Mouse (Mus musculus) CH12.LX (cell line): Measurements from ENCODE around the gene Vasp. TPM values are rescaled to one million over a fixed set of nuclear protein-coding genes. Genes with fewer than 3 reads are reported as not detected.

Experiments
- DNase-seq: peaks from one replicate; pipeline ENCODE4 v3.0.0-alpha.2; 2013; ENCODE audit errors: extremely low read depth
- H3K27ac ChIP-seq: 2 replicates; pipeline ENCODE4 v1.5.1; 2012; ENCODE audit warnings: low read depth, mild to moderate bottlenecking, control low read depth, moderate library complexity; ENCODE audit not compliant: insufficient read depth
- H3K27me3 ChIP-seq: replicated peaks from 2 replicates; pipeline ENCODE3; 2012; ENCODE audit warnings: inconsistent platforms
- H3K36me3 ChIP-seq, 2 experiments: replicated peaks in 1 of 2; 2 replicates each; pipeline versions ENCODE3 to v1.6.1; 2012; ENCODE audit warnings: inconsistent platforms in 1 of 2, low read length in 1 of 2, mild to moderate bottlenecking in 1 of 2, mixed read lengths in 1 of 2, moderate library complexity in 1 of 2; ENCODE audit not compliant: control insufficient read depth in 1 of 2, insufficient read depth in 1 of 2
- H3K4me1 ChIP-seq, 2 experiments: 2 replicates each; pipeline ENCODE4 v1.6.1; 2012; ENCODE audit warnings: inconsistent platforms in 1 of 2, moderate library complexity in 1 of 2; ENCODE audit not compliant: insufficient read depth in 2 of 2, control insufficient read depth in 1 of 2
- H3K4me2 ChIP-seq: 2 replicates; pipeline ENCODE4 v1.6.1; 2012; ENCODE audit warnings: low read depth, mild to moderate bottlenecking, control low read depth; ENCODE audit not compliant: poor library complexity, insufficient read depth, severe bottlenecking
- H3K4me3 ChIP-seq, 3 experiments: fragments of 150-350 bp in 1 of 3; sonication (generic) in 1 of 3; replicated peaks in 1 of 3; 2 replicates each; pipeline versions ENCODE3 to v1.5.1; 2011 to 2012; ENCODE audit warnings: low read depth in 2 of 3, low read length in 2 of 3, mild to moderate bottlenecking in 2 of 3, moderate library complexity in 2 of 3, control low read depth in 1 of 3, improper control_type of control experiment in 1 of 3, inconsistent platforms in 1 of 3, mixed read lengths in 1 of 3; ENCODE audit not compliant: poor library complexity in 1 of 3
- H3K79me2 ChIP-seq: replicated peaks from 2 replicates; pipeline ENCODE4 v1.6.1; 2012; ENCODE audit warnings: mild to moderate bottlenecking, moderate library complexity; ENCODE audit not compliant: control insufficient read depth, poor library complexity, insufficient read depth, severe bottlenecking; ENCODE audit errors: extremely low read depth
- H3K9ac ChIP-seq: 2 replicates; pipeline ENCODE4 v1.6.1; 2012; ENCODE audit warnings: low read depth, mild to moderate bottlenecking, control low read depth, moderate library complexity; ENCODE audit not compliant: insufficient read depth
- H3K9me3 ChIP-seq: replicated peaks from 2 replicates; pipeline ENCODE3; 2012; ENCODE audit warnings: low read length, inconsistent platforms, mixed read lengths
- CHD1 ChIP-seq: IDR thresholded peaks from 2 replicates; pipeline ENCODE4 v1.6.1; 2012; ENCODE audit warnings: low read depth, low read length, improper control_type of control experiment, inconsistent platforms
- CHD2 ChIP-seq: IDR thresholded peaks from 2 replicates; pipeline ENCODE4 v1.6.1; 2011; ENCODE audit warnings: low read length, improper control_type of control experiment
- E2F4 ChIP-seq: IDR thresholded peaks from 2 replicates; pipeline ENCODE4 v1.6.1; 2011; ENCODE audit warnings: low read depth, low read length, improper control_type of control experiment; ENCODE audit not compliant: insufficient replicate concordance
- GABPA ChIP-seq: IDR thresholded peaks from 2 replicates; pipeline ENCODE4 v1.6.1; 2012; ENCODE audit warnings: low read depth, low read length, improper control_type of control experiment, inconsistent platforms; ENCODE audit not compliant: insufficient replicate concordance
- HCFC1 ChIP-seq: IDR thresholded peaks from 2 replicates; pipeline ENCODE4 v1.6.1; 2012; ENCODE audit warnings: low read depth, mild to moderate bottlenecking, inconsistent platforms, low read length, improper control_type of control experiment
- IRF4 ChIP-seq: IDR thresholded peaks from 2 replicates; pipeline ENCODE4 v1.6.1; 2014; ENCODE audit warnings: low read depth, mild to moderate bottlenecking, inconsistent platforms, low read length, improper control_type of control experiment
- JUN ChIP-seq: IDR thresholded peaks from 2 replicates; pipeline ENCODE4 v1.6.1; 2011; ENCODE audit warnings: low read depth, mild to moderate bottlenecking, low read length, improper control_type of control experiment, moderate library complexity; ENCODE audit not compliant: insufficient read depth
- JUND ChIP-seq: conservative IDR thresholded peaks from 2 replicates; pipeline ENCODE4 v1.6.1; 2011; ENCODE audit warnings: low read depth, low read length, improper control_type of control experiment
- KAT2A ChIP-seq: IDR thresholded peaks from 2 replicates; pipeline ENCODE4 v1.6.1; 2012; ENCODE audit warnings: low read length, improper control_type of control experiment, inconsistent platforms; ENCODE audit not compliant: insufficient replicate concordance
- MAFK ChIP-seq: IDR thresholded peaks from 2 replicates; pipeline ENCODE4 v1.6.1; 2011; ENCODE audit warnings: low read length, improper control_type of control experiment; ENCODE audit not compliant: insufficient replicate concordance
- MAX ChIP-seq: IDR thresholded peaks from 2 replicates; pipeline ENCODE4 v1.6.1; 2011; ENCODE audit warnings: low read length, improper control_type of control experiment
- MEF2A ChIP-seq: IDR thresholded peaks from 2 replicates; pipeline ENCODE4 v1.6.1; 2014; ENCODE audit warnings: low read depth, mild to moderate bottlenecking, inconsistent platforms, low read length, improper control_type of control experiment, borderline replicate concordance
- MXI1 ChIP-seq: IDR thresholded peaks from 2 replicates; pipeline ENCODE4 v1.6.1; 2011; ENCODE audit warnings: mild to moderate bottlenecking, low read depth, low read length, improper control_type of control experiment
- MYC ChIP-seq: IDR thresholded peaks from 2 replicates; pipeline ENCODE4 v1.6.1; 2011; ENCODE audit warnings: low read depth, mild to moderate bottlenecking, improper control_type of control experiment, low read length
- NELFE ChIP-seq: IDR thresholded peaks from 2 replicates; pipeline ENCODE4 v1.6.1; 2011; ENCODE audit warnings: low read depth, low read length, improper control_type of control experiment
- NRF1 ChIP-seq: IDR thresholded peaks from 2 replicates; pipeline ENCODE4 v1.6.1; 2014; ENCODE audit warnings: low read depth, mild to moderate bottlenecking, inconsistent platforms, low read length, improper control_type of control experiment, moderate library complexity
- PAX5 ChIP-seq: IDR thresholded peaks from 2 replicates; pipeline ENCODE4 v1.6.1; 2012; ENCODE audit warnings: low read length, inconsistent platforms, mixed read lengths
- POLR2AphosphoS2 ChIP-seq: IDR thresholded peaks from 2 replicates; pipeline ENCODE4 v1.6.1; 2011; ENCODE audit warnings: low read depth, low read length, improper control_type of control experiment
- RAD21 ChIP-seq: IDR thresholded peaks from 2 replicates; pipeline ENCODE4 v1.6.1; 2011; ENCODE audit warnings: low read depth, mild to moderate bottlenecking, low read length, improper control_type of control experiment, moderate library complexity
- SIN3A ChIP-seq: IDR thresholded peaks from 2 replicates; pipeline ENCODE4 v1.6.1; 2012; ENCODE audit warnings: low read length, improper control_type of control experiment, inconsistent platforms
- SMC3 ChIP-seq: IDR thresholded peaks from 2 replicates; pipeline ENCODE4 v1.6.1; 2011; ENCODE audit warnings: low read depth, low read length, improper control_type of control experiment
- TBP ChIP-seq: conservative IDR thresholded peaks from 2 replicates; pipeline ENCODE4 v1.6.1; 2011; ENCODE audit warnings: low read depth, low read length, improper control_type of control experiment
- TCF12 ChIP-seq: IDR thresholded peaks from 2 replicates; pipeline ENCODE4 v1.6.1; 2014; ENCODE audit warnings: low read depth, mild to moderate bottlenecking, inconsistent platforms, low read length, improper control_type of control experiment
- UBTF ChIP-seq: IDR thresholded peaks from 2 replicates; pipeline ENCODE4 v1.6.1; 2012; ENCODE audit warnings: low read depth, mild to moderate bottlenecking, inconsistent platforms, low read length, improper control_type of control experiment, moderate library complexity
- USF1 ChIP-seq: IDR thresholded peaks from 2 replicates; pipeline ENCODE4 v1.6.1; 2014; ENCODE audit warnings: low read depth, mild to moderate bottlenecking, inconsistent platforms, low read length, improper control_type of control experiment
- USF2 ChIP-seq: conservative IDR thresholded peaks from 2 replicates; pipeline ENCODE4 v1.6.1; 2011; ENCODE audit warnings: low read depth, low read length, improper control_type of control experiment
- ZC3H11A ChIP-seq: IDR thresholded peaks from 2 replicates; pipeline ENCODE4 v1.6.1; 2012; ENCODE audit warnings: low read depth, mild to moderate bottlenecking, inconsistent platforms, low read length, improper control_type of control experiment
- ZKSCAN1 ChIP-seq: IDR thresholded peaks from 2 replicates; pipeline ENCODE4 v1.6.1; 2012; ENCODE audit warnings: low read depth, inconsistent platforms, low read length, improper control_type of control experiment, borderline replicate concordance
- ZMIZ1 ChIP-seq: IDR thresholded peaks from 2 replicates; pipeline ENCODE4 v1.6.1; 2012; ENCODE audit warnings: low read depth, mild to moderate bottlenecking, inconsistent platforms, low read length, improper control_type of control experiment
- ZNF384 ChIP-seq: IDR thresholded peaks from 2 replicates; pipeline ENCODE4 v1.6.1; 2012; ENCODE audit warnings: low read depth, low read length, improper control_type of control experiment, inconsistent platforms
- dilution Hi-C: fragments of 300-500 bp; cut with MboI; formaldehyde crosslinking; loops from 2 replicates; pipeline ENCODE4 v1.14.3; 2020; ENCODE audit warnings: low sequenced_read_pairs; ENCODE audit not compliant: extremely low pct_unique_long_range_greater_than_20kb, extremely low pct_ligation_motif_present
- in situ Hi-C: fragments of 300-500 bp; cut with MboI; formaldehyde crosslinking; loops from 3 replicates; pipeline ENCODE4 v1.14.3; 2019; ENCODE audit warnings: low sequenced_read_pairs, low pct_ligation_motif_present, low pct_unique_long_range_greater_than_20kb, mixed read lengths
- polyA plus RNA-seq: library from polyadenylated mRNA; unstranded; fragments of >175 nt; gene quantifications from 2 replicates; pipeline ENCODE4 v1.2.1, GENCODE M21; 2012; ENCODE audit warnings: low read depth; ENCODE audit not compliant: insufficient read length
- total RNA-seq, 2 experiments: library from RNA; depleted of rRNA; stranded (reverse); fragments of 300-350 nt in 1 of 2; fragments of >200 nt in 1 of 2; gene quantifications; 2 replicates each; pipeline ENCODE4 v1.2.3; 2012 to 2014

The Vasp gene
- total and polyA plus RNA-seq, 3 experiments, result 114 to 191 (median 125) TPM

DNA sequence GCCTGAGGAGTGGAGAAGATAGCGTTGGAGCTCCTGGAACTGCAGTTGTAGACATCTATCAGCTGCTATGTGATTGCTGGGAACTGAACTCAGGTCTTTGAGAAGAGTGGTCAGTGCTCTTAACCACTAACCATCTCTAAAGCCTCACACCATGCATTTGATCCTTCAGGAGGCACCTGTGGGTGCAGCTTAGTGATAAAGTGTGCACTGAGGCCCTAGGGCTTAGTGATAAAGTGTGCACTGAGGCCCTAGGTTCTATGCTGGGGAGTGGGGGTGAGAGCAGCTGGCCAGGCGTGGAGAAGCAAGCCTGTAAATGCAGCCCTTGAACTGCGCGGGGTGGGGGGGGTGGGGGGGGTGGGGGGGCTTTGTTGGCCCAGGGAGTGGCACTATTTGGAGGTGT is 31.6 kb downstream of the Vasp start:
- no peak overlapping the region for H3K4me3 ChIP-seq
- peaks cover 4 to 40% of the 10 kb centered on the region in 2 experiments for H3K36me3 ChIP-seq
- H3K4me2 ChIP-seq, result no peak overlapping the region
- H3K79me2 ChIP-seq, result no peaks in the 10 kb centered on the region; the same call in none of the 2 replicates
- H3K27me3 ChIP-seq, result no peaks in the 10 kb centered on the region
- dilution Hi-C loops, result no loop called here
- no peaks in the 10 kb centered on the region for H3K9me3 ChIP-seq
- no peak for TF ChIP-seq NRF1
- TF ChIP-seq USF2, result no peak
- no peak for TF ChIP-seq TBP
- TF ChIP-seq MYC, result no peak
- no peak for TF ChIP-seq KAT2A
- TF ChIP-seq E2F4, result no peak
- TF ChIP-seq ZNF384, result no peak
- TF ChIP-seq MAFK, result no peak
- TF ChIP-seq ZKSCAN1, result no peak
- TF ChIP-seq JUN, result no peak
- no peak for TF ChIP-seq TCF12
- TF ChIP-seq IRF4, result no peak
- no peak for TF ChIP-seq HCFC1
- no peak for TF ChIP-seq USF1
- TF ChIP-seq PAX5, result no peak
- no peak for TF ChIP-seq JUND
- TF ChIP-seq MXI1, result no peak
- TF ChIP-seq SIN3A, result no peak
- no peak for TF ChIP-seq NELFE
- TF ChIP-seq, all 38 proteins: peak for 0
- H3K4me1 ChIP-seq, result peaks cover 7 to 28% of the 10 kb centered on the region in 2 experiments
- no peak overlapping the region for H3K9ac ChIP-seq
- no peak for DNase-seq
- in situ Hi-C loops, result no loop called here
- H3K27ac ChIP-seq, result no peak overlapping the region

DNA sequence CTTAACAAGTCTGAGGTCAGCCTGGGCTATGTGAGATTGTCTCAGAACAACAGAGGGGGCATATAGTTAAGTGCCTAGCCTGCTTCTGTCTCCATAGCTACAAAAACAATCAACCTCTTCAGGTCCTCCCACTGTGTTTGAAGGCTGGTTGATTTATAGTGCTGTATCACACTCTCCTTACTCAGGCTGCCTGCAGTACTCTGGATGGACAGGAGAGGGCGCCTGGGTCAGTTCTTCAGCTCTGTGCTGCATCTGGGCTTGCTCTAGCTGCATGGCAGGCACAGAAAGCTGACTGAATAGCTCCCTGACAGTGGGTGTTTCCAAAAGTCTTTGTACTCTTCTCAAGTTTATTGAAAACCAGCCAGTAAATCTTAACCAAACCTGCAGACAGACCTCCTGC is 32.2 kb downstream of the Vasp start:
- in situ Hi-C loops, result no loop called here
- no peak overlapping the region for H3K27ac ChIP-seq
- no peak overlapping the region for H3K4me2 ChIP-seq
- TF ChIP-seq ZC3H11A (peak; percentile 76), TBP (no peak), MYC (0 out of 2 replicates have a peak, but pooled peaks have one; percentile 41), MEF2A (no peak), CHD1 (no peak), ZKSCAN1 (no peak), MAX (0 out of 2 replicates have a peak, but pooled peaks have one; percentile 12), RAD21 (peak; percentile 87), SMC3 (peak; percentile 99), ZMIZ1 (no peak), ZNF384 (no peak), E2F4 (no peak), MXI1 (no peak), HCFC1 (no peak), JUN (no peak), GABPA (no peak), JUND (0 out of 2 replicates have a peak, but pooled peaks have one; percentile 10), POLR2AphosphoS2 (no peak), CHD2 (no peak), USF2 (no peak), NRF1 (0 out of 2 replicates have a peak, but pooled peaks have one; percentile 15), PAX5 (no peak), TCF12 (no peak), UBTF (no peak)

More for the DNA sequence above, 32.2 kb downstream of the Vasp start:
- no peaks in the 10 kb centered on the region for H3K9me3 ChIP-seq
- dilution Hi-C loops, result no loop called here
- DNase-seq, result peak; percentile 89
- H3K4me3 ChIP-seq, result no peak overlapping the region
- peaks cover 2 to 23% of the 10 kb centered on the region in 2 experiments; a peak in 3 of 4 replicates for H3K4me1 ChIP-seq
- H3K9ac ChIP-seq, result no peak overlapping the region
- H3K27me3 ChIP-seq, result no peaks in the 10 kb centered on the region
- H3K36me3 ChIP-seq, result peaks cover 0 to 39% of the 10 kb centered on the region in 2 experiments
- H3K79me2 ChIP-seq, result no peaks in the 10 kb centered on the region; the same call in none of the 2 replicates
